Comparison of ENCODE assay signal across 15 mouse cellular contexts in the genomic region with DNA sequence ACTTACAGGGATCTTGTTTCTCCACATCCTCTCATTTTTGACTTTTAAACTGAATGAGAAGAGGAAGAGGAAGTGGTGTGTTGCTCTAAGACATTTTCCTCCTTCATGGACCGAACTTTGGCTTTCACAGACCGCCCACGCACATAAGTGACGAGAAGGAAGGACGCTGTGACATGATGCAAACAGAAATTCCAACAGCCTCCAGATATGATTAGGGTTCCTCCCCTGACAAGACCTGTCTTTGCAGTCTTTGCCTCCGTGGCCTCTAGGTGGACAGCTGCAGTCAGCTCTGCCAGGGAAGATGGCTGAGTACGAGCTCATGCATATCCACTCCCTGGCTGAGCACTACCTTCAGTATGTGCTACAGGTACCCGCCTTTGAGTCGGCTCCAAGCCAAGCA. TPM values are rescaled to one million over a fixed set of nuclear protein-coding genes. Genes with fewer than 3 reads are reported as not detected.
"Had no signal": no experiment of that assay in that cellular context is flagged by ENCODE, and none has a peak within 500 bp of the region (broad histone marks: within the 10 kb centered on the region; RNA-seq: fewer than 3 reads in every experiment).

A gene (plus strand): TSS at position 281 of the 400 bp plus-strand sequence.

RNA-seq across cellular contexts. Expression of the gene that starts here (rescaled TPM):
- total RNA-seq: layer of hippocampus, postnatal 25 days; left cerebral cortex, adult 2 months; left cerebral cortex, postnatal 14 days had no signal
- polyA plus RNA-seq: intestine, embryonic 16.5 days; kidney, adult 2 months; kidney, embryonic 15.5 days; limb, embryonic 10.5 days; limb, embryonic 14.5 days; liver, embryonic 12.5 days; liver, embryonic 16.5 days; midbrain, embryonic 12.5 days; midbrain, embryonic 16.5 days; neural tube, embryonic 11.5 days; neural tube, embryonic 15.5 days; stomach, postnatal 0 days had no signal
